Mouse (Mus musculus): Measurements from ENCODE around the gene Mrps6.
"Not testable (repeated sequence)": the region's sequence is repeated elsewhere in the genome, so short reads cannot be mapped to it uniquely, and the experiment has no call there.

Mrps6 gene

GRCm38 (mm10) chr16:92061586-92061985 lies 3.5 kb downstream of the Mrps6 start:
- no peak for ATAC-seq (ENCODE audit: insufficient number of reproducible peaks, low FRiP score, low TSS enrichment)

GRCm38 (mm10) chr16:92062832-92063231 lies 4.8 kb downstream of the Mrps6 start:
- no peak for ATAC-seq (ENCODE audit: insufficient number of reproducible peaks, low FRiP score, low TSS enrichment)

- ATAC-seq (ENCODE audit: insufficient number of reproducible peaks, low FRiP score, low TSS enrichment): no peak
Measured at GRCm38 (mm10) chr16:92064801-92065200, 6.7 kb downstream of the Mrps6 start.

GRCm38 (mm10) chr16:92070338-92070737 lies 12.3 kb downstream of the Mrps6 start:
- ATAC-seq (ENCODE audit: insufficient number of reproducible peaks, low FRiP score, low TSS enrichment): no peak

- no peak for ATAC-seq (ENCODE audit: insufficient number of reproducible peaks, low FRiP score, low TSS enrichment)
Measured at GRCm38 (mm10) chr16:92076797-92077196, 18.7 kb downstream of the Mrps6 start.

GRCm38 (mm10) chr16:92083771-92084453 lies 25.8 kb downstream of the Mrps6 start:
- ATAC-seq (ENCODE audit: insufficient number of reproducible peaks, low FRiP score, low TSS enrichment): no peak

GRCm38 (mm10) chr16:92089225-92089624 lies 31.2 kb downstream of the Mrps6 start:
- no peak for ATAC-seq (ENCODE audit: insufficient number of reproducible peaks, low FRiP score, low TSS enrichment)

- ATAC-seq (ENCODE audit: insufficient number of reproducible peaks, low FRiP score, low TSS enrichment): no peak
Measured at GRCm38 (mm10) chr16:92091876-92092275, 33.8 kb downstream of the Mrps6 start.

- no peak for ATAC-seq (ENCODE audit: insufficient number of reproducible peaks, low FRiP score, low TSS enrichment)
Measured at GRCm38 (mm10) chr16:92098351-92099051, 40.4 kb downstream of the Mrps6 start.

- no peak for ATAC-seq (ENCODE audit: insufficient number of reproducible peaks, low FRiP score, low TSS enrichment)
Measured at GRCm38 (mm10) chr16:92099598-92099997, 41.5 kb downstream of the Mrps6 start.

GRCm38 (mm10) chr16:92100111-92100510 lies 42.0 kb downstream of the Mrps6 start:
- no peak for ATAC-seq (ENCODE audit: insufficient number of reproducible peaks, low FRiP score, low TSS enrichment)

GRCm38 (mm10) chr16:92102115-92102514 lies 44.0 kb downstream of the Mrps6 start:
- no peak for ATAC-seq (ENCODE audit: insufficient number of reproducible peaks, low FRiP score, low TSS enrichment)

GRCm38 (mm10) chr16:92102931-92103330 lies 44.9 kb downstream of the Mrps6 start:
- not testable (repeated sequence) for ATAC-seq (ENCODE audit: insufficient number of reproducible peaks, low FRiP score, low TSS enrichment)

- no peak for ATAC-seq (ENCODE audit: insufficient number of reproducible peaks, low FRiP score, low TSS enrichment)
Measured at GRCm38 (mm10) chr16:92103572-92104331, 45.7 kb downstream of the Mrps6 start.

- ATAC-seq (ENCODE audit: insufficient number of reproducible peaks, low FRiP score, low TSS enrichment): no peak
Measured at GRCm38 (mm10) chr16:92104332-92104590, 46.2 kb downstream of the Mrps6 start.

- no peak for ATAC-seq (ENCODE audit: insufficient number of reproducible peaks, low FRiP score, low TSS enrichment)
Measured at GRCm38 (mm10) chr16:92104951-92105350, 46.9 kb downstream of the Mrps6 start.

- no peak for ATAC-seq (ENCODE audit: insufficient number of reproducible peaks, low FRiP score, low TSS enrichment)
Measured at GRCm38 (mm10) chr16:92105631-92106030, 47.6 kb downstream of the Mrps6 start.

- ATAC-seq (ENCODE audit: insufficient number of reproducible peaks, low FRiP score, low TSS enrichment): no peak
Measured at GRCm38 (mm10) chr16:92107346-92107745, 49.3 kb downstream of the Mrps6 start.

- ATAC-seq (ENCODE audit: insufficient number of reproducible peaks, low FRiP score, low TSS enrichment): peak; percentile 16; the same call in 1 of the 2 replicates
Measured at GRCm38 (mm10) chr16:92114706-92115241, 56.7 kb downstream of the Mrps6 start.

- ATAC-seq (ENCODE audit: insufficient number of reproducible peaks, low FRiP score, low TSS enrichment): peak; percentile 43
Measured at GRCm38 (mm10) chr16:92115611-92116421, 57.7 kb downstream of the Mrps6 start.

Data from cerebellum, adult (tissue).